Mouse (Mus musculus) gastrocnemius, adult 8-10 months (tissue): Measurements from ENCODE around the gene Erbb4. TPM values are rescaled to one million over a fixed set of nuclear protein-coding genes. Genes with fewer than 3 reads are reported as not detected.

Experiments
- DNase-seq, 2 experiments: peaks; one replicate each; pipeline ENCODE4 v3.0.0; 2022; ENCODE audit warnings: low spot score in 2 of 2
- total RNA-seq, 4 experiments: library from RNA; stranded (reverse); gene quantifications; 2 replicates each; pipeline ENCODE4 v1.2.4; 2022

Gene Erbb4
- total RNA-seq, 4 experiments from 2014 or later = 0.31 to 0.73 (median 0.46) TPM

DNA sequence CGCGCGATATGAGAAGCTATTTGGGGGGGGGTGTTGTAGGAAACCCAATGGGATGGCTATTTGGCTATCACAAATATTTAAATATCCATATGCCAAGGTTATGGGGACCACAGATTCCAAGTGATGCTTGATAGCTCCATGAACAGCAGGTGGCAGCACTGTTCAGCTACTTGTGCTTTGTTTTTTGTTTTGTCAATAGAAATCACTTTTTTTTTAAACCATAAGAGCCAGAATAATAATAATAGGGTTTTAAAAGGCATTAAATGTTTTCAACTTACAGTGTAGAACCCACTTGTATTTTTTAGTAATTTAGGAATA lies 1001.4 kb downstream of the Erbb4 start:
- DNase-seq = no peak

DNA sequence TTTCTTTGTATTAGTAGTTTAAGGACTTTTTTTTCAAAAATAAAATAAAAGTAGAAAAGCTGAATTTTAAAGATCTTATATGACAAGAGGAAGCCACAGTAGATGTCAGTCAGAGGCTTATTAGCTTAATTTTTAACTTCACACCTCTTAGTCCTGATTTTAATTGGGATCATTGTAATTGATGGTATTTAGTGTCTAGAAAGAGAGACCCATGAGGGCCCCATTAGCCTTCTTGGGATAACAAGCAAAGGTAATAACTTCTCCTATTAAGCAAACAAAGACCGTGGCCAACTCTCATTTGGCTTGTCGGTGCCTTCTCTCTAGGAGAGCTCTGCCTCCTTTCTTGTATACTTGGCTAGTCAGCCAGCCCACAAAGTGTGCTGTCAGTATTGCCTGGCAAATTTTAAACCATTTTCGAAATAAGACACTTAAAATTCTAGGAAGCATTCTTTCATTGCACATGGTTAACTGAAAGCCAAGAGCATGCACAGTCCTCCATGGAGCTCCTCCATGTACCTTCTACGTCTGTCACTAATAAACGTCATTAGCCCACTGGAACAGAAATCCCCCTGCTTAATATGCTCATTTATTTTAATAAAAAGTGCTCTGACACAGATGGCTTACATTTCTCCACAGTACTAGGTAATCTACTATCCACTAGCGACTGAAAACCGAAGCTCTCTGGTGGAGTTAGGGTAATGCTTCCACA lies 1001.9 kb downstream of the Erbb4 start:
- DNase-seq = no peak

GRCm38 (mm10) chr1:68089623-68090022 lies 1018.2 kb downstream of the Erbb4 start:
- DNase-seq = no peak

GRCm38 (mm10) chr1:68056494-68056893 lies 1051.4 kb downstream of the Erbb4 start:
- no peak for DNase-seq

GRCm38 (mm10) chr1:68054715-68055114 lies 1053.1 kb downstream of the Erbb4 start:
- DNase-seq = no peak

- no peak for DNase-seq
Observed at GRCm38 (mm10) chr1:68049856-68050255, 1058.0 kb downstream of the Erbb4 start.

DNA sequence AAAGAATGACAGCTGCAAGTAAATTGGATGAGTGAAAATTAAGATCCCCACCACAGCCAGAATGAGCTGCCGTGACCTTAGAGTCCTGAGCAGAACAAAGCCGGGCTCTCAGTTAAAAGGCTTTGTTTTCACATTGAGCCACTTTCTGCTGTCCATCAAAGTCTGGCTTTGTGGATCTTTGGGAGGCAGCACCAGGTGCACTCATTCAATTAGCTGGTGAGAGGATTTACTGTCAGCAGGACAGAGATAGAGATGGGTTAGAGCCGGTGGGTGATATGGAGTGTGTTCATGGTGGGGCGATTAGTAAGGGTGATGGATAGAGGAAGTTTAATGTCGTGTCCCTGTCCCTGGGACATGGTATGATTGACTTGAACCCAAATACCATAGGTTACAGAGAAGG lies 1060.7 kb downstream of the Erbb4 start:
- DNase-seq = no peak

GRCm38 (mm10) chr1:68046551-68046970 lies 1061.3 kb downstream of the Erbb4 start:
- no peak for DNase-seq

DNA sequence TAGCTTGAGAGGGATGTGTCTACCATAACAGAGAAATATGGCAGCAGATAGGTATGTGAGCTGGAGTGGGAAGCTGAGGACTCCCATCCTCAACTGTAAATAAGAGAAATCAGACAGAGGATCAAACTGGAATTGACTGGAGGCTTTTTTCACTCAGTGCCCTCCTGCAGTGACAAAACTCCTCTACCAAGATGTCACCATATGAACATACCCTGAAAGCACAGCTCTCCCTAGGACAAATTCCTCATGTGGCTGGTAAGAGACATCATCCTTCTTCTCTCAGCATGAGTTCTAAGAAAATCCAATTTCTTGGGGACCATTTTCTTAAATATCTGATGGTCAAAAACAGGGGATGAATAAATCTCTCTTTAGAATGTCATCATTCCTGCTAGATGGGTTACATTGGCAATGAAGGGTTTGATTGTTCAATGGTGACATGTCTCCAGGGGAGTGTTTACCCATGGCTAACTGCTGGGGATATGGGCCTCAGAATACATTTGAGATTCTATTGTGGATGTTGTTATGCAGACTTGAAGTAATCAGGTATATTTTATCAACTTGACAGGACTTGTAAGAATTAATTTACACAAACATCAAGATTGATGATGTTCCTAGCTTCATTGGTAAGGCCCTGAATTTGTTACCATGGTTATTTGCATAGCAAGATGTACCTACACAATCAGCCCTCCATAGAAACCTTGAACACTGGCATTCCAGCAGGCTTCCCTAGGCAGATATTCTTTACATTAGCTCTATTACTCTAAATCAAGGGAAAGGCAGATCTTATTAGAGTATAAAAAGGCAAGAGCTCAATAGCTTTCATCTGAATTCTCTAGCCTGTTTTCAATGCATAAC lies 1083.5 kb downstream of the Erbb4 start:
- DNase-seq = no peak

- DNase-seq = no peak
Observed at GRCm38 (mm10) chr1:68020020-68020419, 1087.8 kb downstream of the Erbb4 start.

DNA sequence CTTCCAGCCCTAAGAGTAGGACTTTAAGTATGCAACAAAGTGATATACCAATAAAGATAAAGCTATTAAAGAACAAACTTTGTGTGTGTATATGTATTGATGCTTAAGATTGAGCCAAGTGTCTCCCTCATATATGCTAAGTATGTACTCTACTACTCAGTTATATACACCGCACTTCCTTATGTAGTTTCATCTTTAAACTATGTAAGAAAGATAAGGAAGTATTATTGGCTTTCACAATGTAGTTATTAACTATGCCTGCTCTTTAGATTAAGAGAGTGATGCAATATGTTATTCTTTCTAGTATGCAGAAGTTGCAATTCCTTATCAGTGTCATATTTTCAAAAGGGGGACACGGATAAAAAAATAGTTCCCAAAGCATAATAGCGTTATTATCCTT lies 1088.2 kb downstream of the Erbb4 start:
- DNase-seq = no peak
